Mouse (Mus musculus) heart, embryonic 14.5 days (tissue): ENCODE measurements around the gene Poln. TPM values are rescaled to one million over a fixed set of nuclear protein-coding genes. Genes with fewer than 3 reads are reported as not detected.

Source experiments
- ATAC-seq: fragments of 200-750 bp; cut with Nextera tagmentation; 2 replicates; pipeline ENCODE4 v1.8.0; 2017; ENCODE audit warnings: low read depth, moderate TSS enrichment; ENCODE audit not compliant: insufficient number of reproducible peaks, insufficient read depth, low FRiP score
- H3K27ac ChIP-seq, 2 experiments: fragments of 200-500 bp in 1 of 2; fragments of 300-500 bp in 1 of 2; sonication (generic) in 1 of 2; replicated peaks in 1 of 2; 2 replicates each; pipeline ENCODE4 v1.5.1; 2012 to 2014; ENCODE audit warnings: low read depth in 2 of 2, low read length in 2 of 2, control low read depth in 1 of 2, mild to moderate bottlenecking in 1 of 2, mixed read lengths in 1 of 2; ENCODE audit not compliant: control insufficient read depth in 1 of 2, insufficient read depth in 1 of 2
- H3K27me3 ChIP-seq: fragments of 300-500 bp; sonication (generic); 2 replicates; pipeline ENCODE4 v1.6.1; 2014; ENCODE audit warnings: mild to moderate bottlenecking, low read length, control low read depth; ENCODE audit not compliant: control insufficient read depth, insufficient read depth
- H3K36me3 ChIP-seq: fragments of 300-500 bp; sonication (generic); 2 replicates; pipeline ENCODE4 v1.6.1; 2014; ENCODE audit warnings: mild to moderate bottlenecking, control low read depth, low read length, mixed read lengths; ENCODE audit not compliant: control insufficient read depth, insufficient read depth
- H3K4me1 ChIP-seq, 2 experiments: fragments of 200-500 bp in 1 of 2; fragments of 300-500 bp in 1 of 2; sonication (generic) in 1 of 2; 2 replicates each; pipeline ENCODE4 v1.6.1; 2012 to 2014; ENCODE audit warnings: low read length in 2 of 2, control low read depth in 1 of 2, mixed read lengths in 1 of 2; ENCODE audit not compliant: control insufficient read depth in 2 of 2, insufficient read depth in 2 of 2
- H3K4me2 ChIP-seq: fragments of 300-500 bp; sonication (generic); 2 replicates; pipeline ENCODE4 v1.6.1; 2014; ENCODE audit warnings: mild to moderate bottlenecking, low read length
- H3K4me3 ChIP-seq, 2 experiments: fragments of 200-500 bp in 1 of 2; fragments of 300-500 bp in 1 of 2; sonication (generic) in 1 of 2; 2 replicates each; pipeline ENCODE4 v1.5.1; 2012 to 2014; ENCODE audit warnings: low read length in 2 of 2, mild to moderate bottlenecking in 2 of 2, control low read depth in 1 of 2, low read depth in 1 of 2, moderate library complexity in 1 of 2; ENCODE audit not compliant: control insufficient read depth in 1 of 2, insufficient read depth in 1 of 2
- H3K9ac ChIP-seq: fragments of 300-500 bp; sonication (generic); 2 replicates; pipeline ENCODE4 v1.6.1; 2014; ENCODE audit warnings: mild to moderate bottlenecking, low read length
- H3K9me3 ChIP-seq: fragments of 300-500 bp; sonication (generic); 2 replicates; pipeline ENCODE4 v1.6.1; 2016; ENCODE audit warnings: low read length, control low read depth; ENCODE audit not compliant: control insufficient read depth
- WGBS: fragments of 180-500 bp; shearing (Covaris S2); extraction: QIAGEN DNeasy Blood & Tissue Kit; methylation state at CpG from one replicate; pipeline ENCODE4 v1.1.7; 2014; 5-methylcytosine and 5-hydroxymethylcytosine counted together
- polyA plus RNA-seq: library from polyadenylated mRNA; unstranded; fragments of >200 nt; fragmentation: Nextera tagmentation; extraction: Ambion mirVana; gene quantifications from 2 replicates; pipeline ENCODE4 v1.2.1, GENCODE M21; 2014

Gene Poln
- polyA plus RNA-seq, 1 experiment from 2014 or later: 0.47 TPM

DNA sequence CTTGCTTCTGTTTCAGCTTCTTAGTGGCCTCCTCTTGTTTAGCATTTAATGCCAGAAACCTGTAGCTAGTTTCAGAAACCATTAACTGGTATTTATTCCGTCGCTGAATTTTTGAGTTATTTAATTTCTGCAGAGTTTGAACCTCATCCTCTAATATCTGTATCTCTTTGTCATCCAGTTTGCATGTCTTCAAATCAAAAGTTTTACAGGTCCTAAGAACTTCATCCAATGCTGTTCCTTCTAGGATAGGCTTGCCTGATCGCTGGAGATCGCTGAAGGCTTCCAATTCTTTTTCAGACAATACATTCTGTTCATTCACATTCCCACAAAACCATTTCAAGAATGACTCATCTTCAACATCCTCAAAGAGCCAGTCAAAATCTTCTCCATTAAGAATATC lies 1.4 kb downstream of the Poln start:
- H3K4me2 ChIP-seq: peak overlapping the region; percentile 5; the same call in 1 of the 2 replicates
- ATAC-seq: no peak
- H3K36me3 ChIP-seq: peaks cover 17% of the 10 kb centered on the region
- no peaks in the 10 kb centered on the region for H3K27me3 ChIP-seq
- no peak overlapping the region for H3K27ac ChIP-seq
- peak overlapping the region; percentile 18; the same call in 1 of the 2 replicates for H3K9ac ChIP-seq
- 78% methylated on average over 4 of the region's 4 CpGs for WGBS
- peaks cover 0 to 12% of the 10 kb centered on the region in 2 experiments; a peak in 3 of 4 replicates for H3K4me1 ChIP-seq
- no peak overlapping the region for H3K4me3 ChIP-seq
- H3K9me3 ChIP-seq: no peaks in the 10 kb centered on the region

GRCm38 (mm10) chr5:34165793-34166192 lies 3.5 kb downstream of the Poln start:
- Histone ChIP-seq H3K4me2 (peak overlapping the region; percentile 21), H3K9ac (0 out of 2 replicates have a peak overlapping the region, but pooled peaks have one; percentile 30), H3K9me3 (no peaks in the 10 kb centered on the region), H3K36me3 (peaks cover 23% of the 10 kb centered on the region), H3K4me1 (peaks cover 0 to 12% of the 10 kb centered on the region in 2 experiments; a peak in 3 of 4 replicates), H3K27ac (no peak overlapping the region), H3K27me3 (no peaks in the 10 kb centered on the region), H3K4me3 (no peak overlapping the region)
- ATAC-seq: no peak
- WGBS: 23% methylated on average over 4 of the region's 4 CpGs

- no peaks in the 10 kb centered on the region for H3K4me1 ChIP-seq
- no peak overlapping the region for H3K4me3 ChIP-seq
- no peak for ATAC-seq
Measured at GRCm38 (mm10) chr5:34148476-34148875, 20.8 kb downstream of the Poln start.

GRCm38 (mm10) chr5:34147554-34147953 lies 21.7 kb downstream of the Poln start:
- no peaks in the 10 kb centered on the region for H3K27me3 ChIP-seq
- no peak for ATAC-seq
- H3K36me3 ChIP-seq: no peaks in the 10 kb centered on the region
- no peak overlapping the region for H3K9ac ChIP-seq
- no peaks in the 10 kb centered on the region for H3K4me1 ChIP-seq
- H3K4me2 ChIP-seq: no peak overlapping the region
- no peak overlapping the region for H3K27ac ChIP-seq
- no peaks in the 10 kb centered on the region for H3K9me3 ChIP-seq
- no peak overlapping the region for H3K4me3 ChIP-seq
- WGBS: 88% methylated on average over 3 of the region's 3 CpGs

More at GRCm38 (mm10) chr5:34148476-34148875, 20.8 kb downstream of the Poln start:
- H3K27me3 ChIP-seq: no peaks in the 10 kb centered on the region
- H3K27ac ChIP-seq: no peak overlapping the region
- no peaks in the 10 kb centered on the region for H3K9me3 ChIP-seq
- H3K36me3 ChIP-seq: peaks cover 8% of the 10 kb centered on the region
- no peak overlapping the region for H3K4me2 ChIP-seq
- no peak overlapping the region for H3K9ac ChIP-seq

DNA sequence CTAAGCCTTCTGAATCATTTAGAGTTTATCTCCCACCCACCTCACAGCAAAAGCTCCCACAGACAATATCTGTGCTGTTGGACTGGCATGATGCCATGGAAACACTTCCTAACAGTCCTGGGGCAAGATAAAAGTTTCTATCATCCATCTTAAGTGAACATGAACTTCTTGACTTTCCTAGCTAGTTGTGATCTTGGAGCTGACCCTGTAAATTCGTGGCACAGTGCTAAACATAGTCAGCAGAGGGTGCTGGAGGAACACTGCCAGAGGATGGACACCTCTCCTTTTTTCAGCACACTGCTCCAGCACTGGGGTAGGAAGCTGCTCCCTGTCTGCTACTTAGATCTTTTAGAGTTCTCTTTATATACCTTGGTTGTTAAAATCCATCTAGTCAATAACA lies 29.5 kb downstream of the Poln start:
- Histone ChIP-seq H3K4me2 (no peak overlapping the region), H3K27me3 (no peaks in the 10 kb centered on the region), H3K9me3 (no peaks in the 10 kb centered on the region), H3K4me3 (no peak overlapping the region), H3K36me3 (no peaks in the 10 kb centered on the region), H3K27ac (no peak overlapping the region), H3K4me1 (peaks cover 0 to 2% of the 10 kb centered on the region in 2 experiments; a peak in 1 of 4 replicates), H3K9ac (no peak overlapping the region)
- WGBS: 0% methylated on average over 1 of the region's 1 CpGs
- ATAC-seq: no peak

- H3K4me3 ChIP-seq: no peak overlapping the region
- H3K4me1 ChIP-seq: peaks cover 0 to 2% of the 10 kb centered on the region in 2 experiments; a peak in 1 of 4 replicates
- no peak overlapping the region for H3K9ac ChIP-seq
- H3K27ac ChIP-seq: no peak overlapping the region
- H3K27me3 ChIP-seq: no peaks in the 10 kb centered on the region
- H3K9me3 ChIP-seq: no peaks in the 10 kb centered on the region
- no peak overlapping the region for H3K4me2 ChIP-seq
- H3K36me3 ChIP-seq: no peaks in the 10 kb centered on the region
- ATAC-seq: no peak
- 64% methylated on average over 2 of the region's 2 CpGs for WGBS
Measured at GRCm38 (mm10) chr5:34132731-34133130, 36.5 kb downstream of the Poln start.

DNA sequence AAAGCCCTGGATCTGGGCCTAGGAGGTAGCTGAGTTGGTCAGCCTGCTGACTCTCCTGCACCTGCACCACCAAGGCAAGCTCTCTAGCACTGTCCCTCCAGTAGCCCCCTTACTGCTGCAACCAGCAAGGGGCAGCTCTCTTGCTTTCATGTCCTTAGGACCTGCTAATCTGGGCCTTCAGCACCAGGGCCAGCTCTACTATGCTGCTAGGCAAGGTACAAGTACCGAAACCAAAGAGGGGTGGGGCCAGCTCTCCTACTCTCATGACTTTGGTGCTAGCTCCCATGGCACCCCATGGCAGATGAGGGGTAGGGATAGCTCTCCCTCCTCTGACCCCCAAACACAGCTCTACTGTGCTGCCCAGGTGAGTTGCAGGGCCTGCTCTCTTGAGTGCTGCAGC lies 45.1 kb downstream of the Poln start:
- Histone ChIP-seq H3K36me3 (no peaks in the 10 kb centered on the region), H3K27me3 (no peaks in the 10 kb centered on the region), H3K4me3 (no peak overlapping the region), H3K9ac (no peak overlapping the region), H3K9me3 (no peaks in the 10 kb centered on the region), H3K27ac (no peak overlapping the region), H3K4me1 (no peaks in the 10 kb centered on the region), H3K4me2 (no peak overlapping the region)
- no peak for ATAC-seq
- WGBS: 11% methylated on average over 1 of the region's 1 CpGs

DNA sequence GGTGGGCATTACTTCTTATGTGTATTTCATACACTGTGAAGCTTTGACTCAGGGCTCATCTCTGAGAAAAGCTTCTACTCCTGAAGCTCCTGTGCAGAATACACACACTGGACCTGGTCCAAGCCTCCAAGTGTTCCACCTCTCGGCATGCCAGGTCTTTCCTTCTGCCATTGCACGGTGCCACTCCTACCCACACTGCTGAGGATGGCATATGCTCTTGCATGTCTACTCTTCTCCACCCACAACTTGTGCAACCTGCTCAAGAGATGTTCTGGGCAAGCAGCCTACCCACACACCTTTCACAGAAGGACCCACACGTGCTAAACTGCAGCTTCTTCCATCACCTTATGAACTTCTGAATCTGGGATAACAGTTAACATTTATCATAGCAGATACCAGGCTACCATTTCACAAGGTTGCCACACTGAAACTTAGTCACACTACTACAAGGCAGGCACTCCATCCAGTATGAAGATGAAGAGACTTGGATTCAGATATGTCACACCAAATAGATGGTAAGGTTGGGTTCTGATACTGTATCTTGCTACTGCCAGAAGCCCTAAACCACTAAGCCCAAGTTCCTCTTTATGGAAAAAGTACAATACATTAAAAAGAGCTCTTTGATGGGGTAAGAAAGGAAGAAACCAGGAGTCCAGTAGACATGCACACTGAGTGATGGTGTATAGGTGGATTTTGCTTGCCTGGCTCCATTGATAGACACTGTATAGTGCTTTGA lies 50.0 kb downstream of the Poln start:
- no peaks in the 10 kb centered on the region for H3K36me3 ChIP-seq
- no peak overlapping the region for H3K4me2 ChIP-seq
- no peak overlapping the region for H3K4me3 ChIP-seq
- no peaks in the 10 kb centered on the region for H3K9me3 ChIP-seq
- WGBS: 73% methylated on average over 3 of the region's 3 CpGs
- H3K27me3 ChIP-seq: no peaks in the 10 kb centered on the region
- H3K27ac ChIP-seq: no peak overlapping the region
- no peak for ATAC-seq
- H3K9ac ChIP-seq: no peak overlapping the region
- no peaks in the 10 kb centered on the region for H3K4me1 ChIP-seq
